Mouse (Mus musculus) thymus, adult 2 months (tissue): ENCODE results near the gene Sgcd. TPM values are rescaled to one million over a fixed set of nuclear protein-coding genes. Genes with fewer than 3 reads are reported as not detected.

Experiments used
- DNase-seq: peaks from one replicate; pipeline ENCODE4 v3.0.0; 2021
- H3K27ac ChIP-seq: fragments of 200-500 bp; 2 replicates; pipeline ENCODE4 v1.5.1; 2012; ENCODE audit warnings: low read length, control low read depth; ENCODE audit not compliant: control insufficient read depth, insufficient read depth
- H3K27me3 ChIP-seq: fragments of 200-500 bp; 2 replicates; pipeline ENCODE4 v1.6.1; 2012; ENCODE audit warnings: mild to moderate bottlenecking, low read length, moderate library complexity, mixed read lengths; ENCODE audit not compliant: control insufficient read depth, insufficient read depth
- H3K36me3 ChIP-seq: fragments of 200-500 bp; 2 replicates; pipeline ENCODE4 v1.6.1; 2012; ENCODE audit warnings: mild to moderate bottlenecking, low read length, moderate library complexity; ENCODE audit not compliant: control insufficient read depth, insufficient read depth
- H3K4me1 ChIP-seq: fragments of 200-500 bp; replicated peaks from 2 replicates; pipeline ENCODE4 v1.6.1; 2012; ENCODE audit warnings: low read length; ENCODE audit not compliant: control insufficient read depth, insufficient read depth
- H3K4me3 ChIP-seq: fragments of 200-500 bp; 2 replicates; pipeline ENCODE4 v1.5.1; 2012; ENCODE audit warnings: mild to moderate bottlenecking, low read length, control low read depth, moderate library complexity; ENCODE audit not compliant: control insufficient read depth, insufficient read depth
- CTCF ChIP-seq: fragments of 200-500 bp; IDR thresholded peaks from 2 replicates; pipeline ENCODE4 v1.5.1; 2012; ENCODE audit warnings: mild to moderate bottlenecking, control low read depth, low read length, moderate library complexity, borderline replicate concordance; ENCODE audit not compliant: control insufficient read depth, poor library complexity, insufficient read depth; ENCODE audit errors: extremely low read depth
- POLR2A ChIP-seq: fragments of 200-500 bp; IDR thresholded peaks from 2 replicates; pipeline ENCODE4 v1.6.1; 2012; ENCODE audit warnings: mild to moderate bottlenecking, low read length, control low read depth, moderate library complexity; ENCODE audit not compliant: control insufficient read depth, poor library complexity, insufficient read depth; ENCODE audit errors: extremely low read depth
- WGBS: fragments of 180-500 bp; shearing (Covaris S2); methylation state at CpG from one replicate; pipeline ENCODE4 v1.1.7; 2018; 5-methylcytosine and 5-hydroxymethylcytosine counted together
- polyA plus RNA-seq: library from polyadenylated mRNA; depleted of rRNA; stranded (reverse); fragments of >200 nt; gene quantifications from 2 replicates; pipeline ENCODE4 v1.2.3, GENCODE M21; 2012

Sgcd gene
- polyA plus RNA-seq, 1 experiment, result 0.34 TPM

- H3K4me3 ChIP-seq, result no peak overlapping the region
- 50% methylated on average over 1 of the region's 1 CpGs for WGBS
- H3K27me3 ChIP-seq, result no peaks in the 10 kb centered on the region
- H3K27ac ChIP-seq, result no peak overlapping the region
- TF ChIP-seq POLR2A (no peak), CTCF (no peak)
- H3K4me1 ChIP-seq, result no peaks in the 10 kb centered on the region
- no peaks in the 10 kb centered on the region for H3K36me3 ChIP-seq
- no peak for DNase-seq
Measured at GRCm38 (mm10) chr11:47228222-47228621, 760.5 kb downstream of the Sgcd start.

- TF ChIP-seq CTCF (no peak), POLR2A (no peak)
- Histone ChIP-seq H3K36me3 (no peaks in the 10 kb centered on the region), H3K27me3 (no peaks in the 10 kb centered on the region), H3K4me3 (no peak overlapping the region), H3K4me1 (no peaks in the 10 kb centered on the region), H3K27ac (no peak overlapping the region)
- DNase-seq, result no peak
- 95% methylated on average over 2 of the region's 2 CpGs for WGBS
Measured at GRCm38 (mm10) chr11:47224148-47224547, 764.6 kb downstream of the Sgcd start.

GRCm38 (mm10) chr11:47211531-47211930, 777.2 kb downstream of the Sgcd start:
- 89% methylated on average over 8 of the region's 8 CpGs for WGBS
- TF ChIP-seq CTCF (no peak), POLR2A (no peak)
- no peaks in the 10 kb centered on the region for H3K36me3 ChIP-seq
- H3K4me3 ChIP-seq, result no peak overlapping the region
- no peak overlapping the region for H3K27ac ChIP-seq
- H3K27me3 ChIP-seq, result no peaks in the 10 kb centered on the region
- H3K4me1 ChIP-seq, result no peaks in the 10 kb centered on the region
- DNase-seq, result no peak

- TF ChIP-seq POLR2A (no peak), CTCF (no peak)
- no peaks in the 10 kb centered on the region for H3K36me3 ChIP-seq
- no peak overlapping the region for H3K27ac ChIP-seq
- H3K27me3 ChIP-seq, result no peaks in the 10 kb centered on the region
- H3K4me3 ChIP-seq, result no peak overlapping the region
- no peaks in the 10 kb centered on the region for H3K4me1 ChIP-seq
- DNase-seq, result no peak
- 90% methylated on average over 1 of the region's 1 CpGs for WGBS
Measured at GRCm38 (mm10) chr11:47206461-47206860, 782.3 kb downstream of the Sgcd start.

DNA sequence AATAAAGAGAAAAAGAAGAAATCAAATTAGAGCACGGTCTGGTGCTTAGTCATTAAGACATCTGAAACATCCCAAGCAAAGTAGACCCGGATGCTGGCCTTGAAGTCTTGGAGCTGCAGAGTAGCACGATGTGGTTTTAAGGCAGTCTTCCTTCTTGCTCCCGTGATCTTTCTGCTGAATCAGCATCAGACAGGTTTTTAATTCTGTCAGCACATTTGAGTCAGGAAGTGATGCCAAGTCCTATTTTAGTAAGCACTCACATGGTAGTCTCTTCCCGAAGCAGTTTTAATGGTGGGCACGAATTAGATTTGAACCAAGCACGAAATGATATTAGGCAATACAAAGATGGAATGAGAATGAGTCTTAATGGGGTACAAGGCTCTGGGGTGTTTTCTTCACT, 789.7 kb downstream of the Sgcd start:
- 79% methylated on average over 7 of the region's 7 CpGs for WGBS
- Histone ChIP-seq H3K4me3 (no peak overlapping the region), H3K4me1 (no peaks in the 10 kb centered on the region), H3K36me3 (no peaks in the 10 kb centered on the region), H3K27ac (no peak overlapping the region), H3K27me3 (no peaks in the 10 kb centered on the region)
- TF ChIP-seq POLR2A (no peak), CTCF (no peak)
- DNase-seq, result no peak

- Histone ChIP-seq H3K4me1 (no peaks in the 10 kb centered on the region), H3K4me3 (no peak overlapping the region), H3K27ac (no peak overlapping the region), H3K36me3 (no peaks in the 10 kb centered on the region), H3K27me3 (no peaks in the 10 kb centered on the region)
- TF ChIP-seq CTCF, result no peak
- TF ChIP-seq POLR2A, result no peak
- DNase-seq, result no peak
- 88% methylated on average over 2 of the region's 2 CpGs for WGBS
Measured at GRCm38 (mm10) chr11:47188556-47188955, 800.2 kb downstream of the Sgcd start.

- no peak for TF ChIP-seq CTCF
- no peak for TF ChIP-seq POLR2A
- H3K27ac ChIP-seq, result no peak overlapping the region
- 93% methylated on average over 2 of the region's 2 CpGs for WGBS
Measured at GRCm38 (mm10) chr11:47174977-47175376, 813.8 kb downstream of the Sgcd start.

More at GRCm38 (mm10) chr11:47174977-47175376, 813.8 kb downstream of the Sgcd start:
- Histone ChIP-seq H3K36me3 (no peaks in the 10 kb centered on the region), H3K27me3 (no peaks in the 10 kb centered on the region), H3K4me3 (no peak overlapping the region), H3K4me1 (no peaks in the 10 kb centered on the region)
- DNase-seq, result no peak
